Mouse (Mus musculus) telencephalon, adult 2 months (tissue): Measurements from ENCODE around the gene Lamc1.

Experiments
- DNase-seq: peaks from one replicate; pipeline ENCODE4 v3.0.0-alpha.2; 2011; ENCODE audit warnings: low read depth, low spot score

Lamc1 gene

DNA sequence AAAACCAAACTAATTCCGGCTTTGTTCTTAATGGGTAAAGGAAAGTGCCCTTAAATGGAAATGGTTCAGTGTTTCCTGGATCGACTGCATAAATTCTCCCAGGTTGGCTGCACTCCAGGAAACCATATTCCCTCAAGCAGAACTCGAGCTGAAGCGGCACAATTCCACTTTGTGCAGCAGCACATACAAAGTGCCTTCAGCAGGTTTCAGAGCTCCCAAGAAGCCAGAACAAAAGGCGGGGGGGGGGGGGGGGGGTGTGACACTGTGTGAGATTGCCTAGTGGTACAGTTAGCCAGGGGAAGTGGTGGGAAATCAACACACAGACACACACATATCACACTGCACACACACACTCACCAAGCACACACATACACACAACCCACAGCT is 140.7 kb downstream of the Lamc1 start:
- DNase-seq, result peak; percentile 57

- DNase-seq, result no peak
Observed at GRCm38 (mm10) chr1:153191237-153191942, 141.2 kb downstream of the Lamc1 start.

GRCm38 (mm10) chr1:153188081-153188480 is 144.5 kb downstream of the Lamc1 start:
- no peak for DNase-seq

DNA sequence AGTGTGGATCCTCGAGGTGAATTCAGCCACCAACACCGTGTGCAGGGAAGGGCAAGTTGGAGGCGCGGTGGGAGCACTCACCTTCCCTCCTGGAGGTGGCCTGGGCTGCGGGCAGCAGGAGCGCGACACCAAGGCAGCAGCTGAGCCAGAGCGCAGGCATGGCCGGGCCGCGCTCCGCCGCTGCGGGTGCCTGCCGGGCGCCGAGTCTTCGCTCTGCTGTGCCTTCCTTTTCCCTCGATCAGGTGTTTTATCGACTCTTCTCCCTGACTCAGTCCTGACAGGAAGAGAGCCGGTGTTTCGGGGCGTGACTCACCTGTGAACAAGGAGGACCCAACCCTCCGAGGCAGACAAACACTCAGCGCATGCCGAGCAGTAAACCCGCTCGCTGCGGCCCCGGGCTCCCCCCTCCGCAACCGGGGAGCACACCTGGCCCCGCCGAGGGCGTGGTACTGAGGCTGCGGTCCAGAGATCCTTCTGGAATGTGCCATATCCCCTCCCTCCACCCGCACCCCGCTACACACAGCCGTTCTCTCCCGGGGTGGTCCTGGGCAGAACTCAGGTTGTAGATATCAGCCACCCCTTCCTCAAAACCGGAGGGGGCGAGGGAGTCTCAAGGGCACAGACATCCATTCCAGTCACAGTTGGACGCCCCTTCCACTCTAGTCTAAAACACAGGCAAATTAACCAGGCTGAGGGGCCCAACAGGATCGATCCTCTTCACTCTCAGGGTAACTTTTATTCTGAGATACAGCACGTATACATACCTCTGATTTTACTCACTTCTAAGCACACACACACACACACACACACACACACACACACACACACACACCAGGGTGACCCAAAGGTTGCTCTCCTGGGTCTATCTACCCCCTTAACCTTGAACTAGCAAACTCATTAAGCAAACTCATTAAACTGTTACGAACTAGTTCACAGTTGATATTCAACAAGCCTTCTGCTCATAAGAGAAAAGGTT is 146.5 kb downstream of the Lamc1 start, which contains the start of gene Lamc2:
TSS of gene Lamc2 (minus strand) at position 620 of the 976 bp plus-strand sequence.
- no peak for DNase-seq

DNA sequence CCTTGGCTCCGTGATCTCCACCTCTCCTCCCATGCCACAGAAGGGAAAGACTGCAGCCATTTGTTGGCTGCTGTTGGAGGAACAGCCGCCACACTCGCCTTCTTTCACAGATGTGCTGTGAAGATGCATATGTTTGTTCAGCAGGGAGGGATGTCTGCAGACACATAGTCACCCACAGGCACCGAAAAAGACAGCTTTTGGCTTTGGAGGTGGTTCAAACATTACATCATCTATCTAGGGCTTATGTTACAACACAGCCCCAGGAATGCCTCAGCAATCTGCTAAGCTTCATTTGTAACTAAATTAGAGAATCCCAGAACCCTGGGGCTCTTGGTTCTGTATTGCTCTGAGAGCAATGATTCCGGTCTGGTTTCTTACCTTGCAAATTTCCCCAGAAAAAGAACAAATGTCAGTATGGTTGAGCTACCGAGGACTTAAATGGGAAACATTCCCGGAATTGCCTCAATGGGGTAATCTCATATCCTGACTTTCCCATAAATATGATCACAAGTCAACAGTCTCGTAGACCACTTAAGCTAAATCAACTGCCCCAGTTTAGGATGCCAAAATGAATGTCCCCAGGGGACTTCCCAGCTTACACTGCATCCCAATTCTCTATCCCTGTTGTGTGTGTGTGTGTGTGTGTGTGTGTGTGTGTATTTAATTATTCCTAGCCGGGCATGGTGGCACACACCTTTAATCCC is 151.8 kb downstream of the Lamc1 start:
- DNase-seq, result peak; percentile 95

DNA sequence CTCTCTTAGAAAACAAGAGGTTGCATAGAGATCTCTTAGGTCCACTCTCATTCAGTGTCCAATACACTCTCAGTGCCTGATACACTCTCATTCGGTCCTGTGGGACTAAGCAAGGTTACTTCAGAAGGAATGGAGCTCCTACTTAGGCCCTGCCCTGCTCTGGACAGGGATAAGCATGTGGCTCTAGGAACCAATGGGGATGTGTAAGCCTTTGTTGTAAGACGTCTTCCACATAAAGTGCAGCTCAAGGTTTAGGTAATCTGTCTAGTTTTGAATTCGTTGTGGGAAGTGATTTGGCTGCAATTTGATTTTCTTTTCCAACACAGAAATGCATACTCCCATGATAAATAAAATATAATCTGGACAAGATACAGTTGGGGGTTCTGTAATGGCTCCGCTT is 152.4 kb downstream of the Lamc1 start:
- DNase-seq, result no peak

- no peak for DNase-seq
Observed at GRCm38 (mm10) chr1:153174801-153175200, 157.8 kb downstream of the Lamc1 start.

GRCm38 (mm10) chr1:153173276-153173675 is 159.3 kb downstream of the Lamc1 start:
- no peak for DNase-seq

DNA sequence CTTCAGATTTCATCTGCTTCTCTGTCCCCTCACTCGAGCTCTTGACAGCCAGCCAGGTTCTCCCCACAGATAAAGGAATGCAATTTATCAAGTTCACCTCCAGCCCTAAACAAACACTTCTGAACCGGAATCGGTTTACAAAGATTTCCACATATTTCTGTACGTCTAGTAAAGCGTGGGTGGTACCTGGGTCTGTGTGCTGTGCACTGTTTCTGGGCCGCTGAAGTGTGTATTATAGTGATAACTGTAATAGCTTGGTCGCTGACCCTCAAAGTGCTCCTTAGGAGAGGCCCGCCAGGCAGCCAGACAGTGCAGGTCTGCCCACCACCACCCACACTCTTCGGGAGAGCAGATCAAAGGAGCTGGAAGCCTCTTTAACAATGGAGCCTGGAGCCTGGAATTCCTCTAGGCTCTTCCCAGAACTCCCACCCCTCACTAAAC is 160.3 kb downstream of the Lamc1 start:
- no peak for DNase-seq

- no peak for DNase-seq
Observed at GRCm38 (mm10) chr1:153171011-153171410, 161.6 kb downstream of the Lamc1 start.
